Mouse (Mus musculus) fat pad, adult 2 months (tissue): ENCODE measurements around the gene Arhgap31.
A peak's percentile ranks its signal among the peaks of the same experiment; 100 is the strongest.

Experiments
- DNase-seq: peaks from one replicate; pipeline ENCODE4 v3.0.0-alpha.2; 2011; ENCODE audit warnings: low read depth, low spot score; ENCODE audit errors: extremely low read depth

Gene Arhgap31

GRCm38 (mm10) chr16:38652653-38653052 is 60.4 kb downstream of the Arhgap31 start:
- no peak for DNase-seq

- no peak for DNase-seq
These were observed 61.3 kb downstream of the Arhgap31 start for GRCm38 (mm10) chr16:38651721-38652231.

- DNase-seq, result no peak
These were observed 61.8 kb downstream of the Arhgap31 start for GRCm38 (mm10) chr16:38651306-38651705.

- DNase-seq, result no peak
These were observed 63.6 kb downstream of the Arhgap31 start for GRCm38 (mm10) chr16:38649431-38649827.

GRCm38 (mm10) chr16:38648783-38649430 is 64.2 kb downstream of the Arhgap31 start:
- peak; percentile 31 for DNase-seq

GRCm38 (mm10) chr16:38648155-38648554 is 64.9 kb downstream of the Arhgap31 start:
- DNase-seq, result no peak

GRCm38 (mm10) chr16:38644455-38644854 is 68.6 kb downstream of the Arhgap31 start:
- DNase-seq, result no peak

- no peak for DNase-seq
These were observed 76.0 kb downstream of the Arhgap31 start for GRCm38 (mm10) chr16:38637085-38637484.

GRCm38 (mm10) chr16:38636682-38637081 is 76.4 kb downstream of the Arhgap31 start:
- DNase-seq, result no peak

- DNase-seq, result no peak
These were observed 77.2 kb downstream of the Arhgap31 start for GRCm38 (mm10) chr16:38635833-38636390.

- no peak for DNase-seq
These were observed 80.9 kb downstream of the Arhgap31 start for GRCm38 (mm10) chr16:38632147-38632546.

- DNase-seq, result no peak
These were observed 87.2 kb downstream of the Arhgap31 start for GRCm38 (mm10) chr16:38625811-38626369.

- DNase-seq, result no peak
These were observed 87.7 kb downstream of the Arhgap31 start for GRCm38 (mm10) chr16:38625411-38625810.

GRCm38 (mm10) chr16:38624303-38624702 is 88.8 kb downstream of the Arhgap31 start:
- no peak for DNase-seq

GRCm38 (mm10) chr16:38622283-38622682 is 90.8 kb downstream of the Arhgap31 start:
- no peak for DNase-seq

- DNase-seq, result no peak
These were observed 92.2 kb downstream of the Arhgap31 start for GRCm38 (mm10) chr16:38620696-38621450.

GRCm38 (mm10) chr16:38619054-38619453 is 94.0 kb downstream of the Arhgap31 start:
- DNase-seq, result no peak

GRCm38 (mm10) chr16:38617977-38618376 is 95.1 kb downstream of the Arhgap31 start:
- no peak for DNase-seq

- no peak for DNase-seq
These were observed 99.4 kb downstream of the Arhgap31 start for GRCm38 (mm10) chr16:38613646-38614045.

GRCm38 (mm10) chr16:38612646-38613045 is 100.4 kb downstream of the Arhgap31 start:
- DNase-seq, result peak; percentile 68

GRCm38 (mm10) chr16:38609092-38609491 is 104.0 kb downstream of the Arhgap31 start:
- no peak for DNase-seq

- no peak for DNase-seq
These were observed 104.4 kb downstream of the Arhgap31 start for GRCm38 (mm10) chr16:38608687-38609086.
